Mouse (Mus musculus) frontal cortex, postnatal 10 days (tissue): Measurements from ENCODE around the gene Otud3.
"Not testable (repeated sequence)": the region's sequence is repeated elsewhere in the genome, so short reads cannot be mapped to it uniquely, and the experiment has no call there.

Experiments used
- DNase-seq, 2 experiments: peaks; one replicate each; pipeline ENCODE4 v3.0.0; 2022; ENCODE audit warnings: low spot score in 2 of 2, mixed read lengths in 1 of 2

Otud3 gene

GRCm38 (mm10) chr4:138913797-138914196 is at the start of gene Otud3:
Gene Otud3 (minus strand): TSS chr4:138913945.
- peak; percentile 94 to 96 for DNase-seq

- DNase-seq, result no peak
Measured at GRCm38 (mm10) chr4:138962719-138963118, 49.0 kb upstream of the Otud3 start.

- no peak for DNase-seq
Measured at GRCm38 (mm10) chr4:138959926-138960325, 46.2 kb upstream of the Otud3 start.

GRCm38 (mm10) chr4:138959120-138959519 is 45.4 kb upstream of the Otud3 start:
- DNase-seq, result no peak

- DNase-seq, result no peak
Measured at GRCm38 (mm10) chr4:138958612-138959011, 44.9 kb upstream of the Otud3 start.

GRCm38 (mm10) chr4:138948257-138948656 is 34.5 kb upstream of the Otud3 start:
- DNase-seq, result no peak

- peak; percentile 25 to 58 for DNase-seq
Measured at GRCm38 (mm10) chr4:138943730-138944129, 30.0 kb upstream of the Otud3 start.

- no peak for DNase-seq
Measured at GRCm38 (mm10) chr4:138941966-138942365, 28.2 kb upstream of the Otud3 start.

GRCm38 (mm10) chr4:138941401-138941800 is 27.7 kb upstream of the Otud3 start:
- no peak for DNase-seq

- no peak for DNase-seq
Measured at GRCm38 (mm10) chr4:138939481-138939880, 25.7 kb upstream of the Otud3 start.

GRCm38 (mm10) chr4:138938495-138939269 is 24.9 kb upstream of the Otud3 start:
- DNase-seq, result no peak

GRCm38 (mm10) chr4:138934456-138935145 is 20.9 kb upstream of the Otud3 start:
- DNase-seq, result no peak

- no peak for DNase-seq
Measured at GRCm38 (mm10) chr4:138933862-138934261, 20.1 kb upstream of the Otud3 start.

GRCm38 (mm10) chr4:138925561-138925960 is 11.8 kb upstream of the Otud3 start:
- no peak for DNase-seq

- DNase-seq, result peak; percentile 88 to 92
Measured at GRCm38 (mm10) chr4:138922131-138922459, 8.3 kb upstream of the Otud3 start.

- DNase-seq, result no peak
Measured at GRCm38 (mm10) chr4:138921254-138922130, 7.7 kb upstream of the Otud3 start.

- DNase-seq, result no peak
Measured at GRCm38 (mm10) chr4:138917282-138917681, 3.5 kb upstream of the Otud3 start.

- DNase-seq, result no peak
Measured at GRCm38 (mm10) chr4:138913141-138913787, 481 bp downstream of the Otud3 start.

GRCm38 (mm10) chr4:138905624-138906337 is 8.0 kb downstream of the Otud3 start:
- no peak for DNase-seq

- no peak for DNase-seq
Measured at GRCm38 (mm10) chr4:138899361-138899760, 14.4 kb downstream of the Otud3 start.

GRCm38 (mm10) chr4:138893789-138894188 is 20.0 kb downstream of the Otud3 start:
- DNase-seq, result not testable (repeated sequence)
